Mouse (Mus musculus): Measurements from ENCODE around the gene Cald1.

GRCm38 (mm10) chr6:34613122-34613521 lies 14.8 kb downstream of the Cald1 start:
- TF ChIP-seq POLR2A (IDR thresholded peaks at IDR 0.05; ENCODE audit: borderline replicate concordance, extremely low read depth, low read depth, low read length) (no peak), CTCF (IDR thresholded peaks at IDR 0.05; ENCODE audit: insufficient read depth, low read length) (no peak)

All from lung, adult 2 months (tissue).